Mouse (Mus musculus) spleen, adult 12 weeks (tissue): ENCODE data around the gene Dock4.

ENCODE experiments used
- DNase-seq: peaks from one replicate; pipeline ENCODE4 v3.0.0; 2022; ENCODE audit warnings: low spot score

Dock4 gene

DNA sequence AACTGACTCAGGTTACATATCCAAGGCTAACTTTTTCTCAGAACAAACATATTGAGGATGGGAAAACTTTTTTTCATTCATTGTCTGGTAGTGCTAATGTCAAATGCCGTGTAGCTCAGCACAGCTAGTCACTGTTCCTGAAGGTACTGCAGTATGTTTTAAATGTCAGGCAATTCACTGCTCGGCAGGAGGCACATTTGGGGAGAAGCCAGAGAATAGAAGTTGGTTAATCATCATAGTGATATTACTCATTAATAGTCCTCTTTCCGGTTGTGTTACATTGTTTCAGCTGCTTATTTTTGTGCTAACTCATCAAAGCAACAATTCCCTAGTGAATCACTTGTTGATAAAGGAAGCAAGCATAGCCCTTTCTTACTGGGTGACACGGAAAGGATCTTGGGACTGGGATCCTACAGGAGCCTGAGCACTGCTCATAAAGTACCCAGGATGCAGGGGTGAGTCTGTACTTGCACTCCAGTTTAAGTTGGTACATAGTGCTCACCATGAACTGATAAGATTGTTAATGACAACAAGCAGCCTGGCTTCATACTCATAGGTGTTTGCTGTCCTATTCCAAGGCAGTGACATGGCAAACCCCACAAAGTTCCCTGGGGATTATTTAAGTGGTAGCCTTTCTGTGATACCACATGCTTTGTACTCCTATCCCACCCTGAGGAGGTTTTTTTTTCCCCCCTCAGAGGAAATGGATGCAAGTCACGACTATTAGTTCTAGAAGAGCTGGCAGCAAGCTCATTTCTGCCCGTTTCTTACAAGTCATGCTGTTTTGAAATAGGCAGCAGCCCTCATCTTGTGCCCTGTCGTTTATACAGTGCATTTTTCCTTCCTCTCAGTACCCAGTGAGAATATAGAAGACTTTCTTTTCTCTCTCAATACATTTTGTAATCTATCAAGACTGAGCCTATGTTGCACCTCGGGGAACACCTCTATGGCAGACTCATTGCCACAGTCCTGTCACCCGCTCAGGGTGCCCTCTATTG lies 123.5 kb downstream of the Dock4 start:
- DNase-seq = no peak

DNA sequence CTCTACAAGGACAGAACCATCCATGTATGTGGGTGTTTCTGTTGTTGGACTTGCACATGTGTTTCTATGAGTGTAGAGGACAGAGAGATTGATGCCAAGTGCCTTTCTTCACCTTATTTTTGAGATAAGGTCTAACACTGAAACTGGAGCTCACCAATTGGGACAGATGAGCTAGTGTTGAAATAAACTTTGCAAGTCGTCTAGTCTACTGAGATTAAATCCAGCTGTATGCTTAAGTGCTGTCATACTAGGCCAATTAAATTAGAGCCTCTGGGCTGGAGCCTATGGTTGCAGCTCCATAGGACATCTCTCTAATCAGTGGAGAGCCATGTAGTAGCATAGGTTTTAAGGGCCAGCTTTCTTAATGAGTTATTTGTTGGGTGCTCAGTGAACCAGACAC lies 124.5 kb downstream of the Dock4 start:
- no peak for DNase-seq

DNA sequence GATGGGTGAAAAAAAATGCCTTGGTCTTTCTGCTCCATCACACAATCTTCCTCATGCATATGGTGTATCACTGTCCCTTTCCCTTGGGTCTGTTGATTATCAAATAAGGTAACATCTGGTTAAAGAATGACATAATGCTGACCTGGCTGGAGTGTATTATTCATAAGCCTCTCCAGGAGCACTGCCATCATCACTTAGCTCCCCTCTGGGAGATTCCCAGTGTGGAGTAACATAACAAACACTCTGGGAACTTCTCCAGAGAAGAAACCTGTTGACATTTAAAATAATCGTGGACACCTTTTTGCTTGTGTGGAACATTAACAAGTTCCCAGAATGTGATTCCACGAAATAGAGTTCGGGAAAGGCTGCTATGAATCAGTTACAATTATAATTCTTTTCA lies 128.3 kb downstream of the Dock4 start:
- DNase-seq = no peak

DNA sequence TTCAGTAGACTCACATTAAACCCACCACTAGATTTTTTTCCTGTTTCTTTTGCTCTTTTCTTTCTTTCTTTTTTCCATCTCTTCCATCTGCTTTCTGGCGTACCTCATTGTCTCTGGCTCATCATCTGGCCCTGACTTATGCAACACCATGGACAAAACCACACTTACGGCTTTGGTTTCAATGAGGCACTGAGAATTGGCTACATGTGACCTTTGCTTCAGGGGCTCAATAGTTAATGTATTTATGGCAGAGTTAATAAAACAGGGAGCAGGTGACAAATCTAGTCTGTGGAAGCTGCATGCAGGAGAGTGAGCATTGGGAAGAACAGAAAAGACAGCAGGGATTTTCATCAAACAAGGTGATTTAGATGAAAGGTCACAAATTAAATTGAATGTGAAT lies 131.0 kb downstream of the Dock4 start:
- DNase-seq = no peak

DNA sequence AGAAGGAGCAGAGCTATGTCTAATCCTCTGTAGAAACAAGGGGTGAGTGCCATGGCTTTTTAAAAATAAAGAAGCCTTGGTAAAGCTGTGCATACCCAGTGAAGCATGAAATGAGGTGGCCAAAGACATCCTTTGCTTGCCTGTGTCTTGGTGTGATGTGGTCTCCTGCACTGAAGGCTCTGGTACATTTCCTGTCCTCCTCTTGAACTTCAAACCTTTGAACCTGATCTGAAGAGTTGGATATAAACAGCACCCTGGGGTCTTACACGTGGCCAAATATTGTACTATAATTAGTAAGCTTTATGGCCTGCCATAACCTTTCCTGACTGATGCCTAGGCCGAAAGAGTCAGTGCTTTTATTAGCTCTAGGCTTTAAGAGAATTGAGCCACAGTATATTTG lies 134.6 kb downstream of the Dock4 start:
- no peak for DNase-seq

DNA sequence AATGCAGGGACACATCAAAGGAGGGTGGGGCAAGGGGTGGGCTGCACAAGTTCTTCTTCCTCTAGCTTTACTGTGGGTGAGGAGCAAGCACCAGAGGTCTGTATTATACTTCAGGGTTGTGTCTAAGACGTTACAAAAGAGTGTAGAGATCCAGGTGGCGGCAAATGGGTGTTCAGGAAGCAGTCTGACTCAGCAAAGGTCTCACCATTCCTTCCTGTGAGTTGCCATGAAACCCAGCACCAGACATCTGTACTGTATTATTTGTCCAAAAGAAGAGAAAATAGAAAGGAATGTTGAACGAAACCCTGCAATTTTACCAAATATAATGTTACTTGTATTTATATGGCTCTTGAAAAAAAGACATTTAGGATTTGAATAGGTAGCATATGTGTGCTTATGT lies 135.3 kb downstream of the Dock4 start:
- DNase-seq = no peak

DNA sequence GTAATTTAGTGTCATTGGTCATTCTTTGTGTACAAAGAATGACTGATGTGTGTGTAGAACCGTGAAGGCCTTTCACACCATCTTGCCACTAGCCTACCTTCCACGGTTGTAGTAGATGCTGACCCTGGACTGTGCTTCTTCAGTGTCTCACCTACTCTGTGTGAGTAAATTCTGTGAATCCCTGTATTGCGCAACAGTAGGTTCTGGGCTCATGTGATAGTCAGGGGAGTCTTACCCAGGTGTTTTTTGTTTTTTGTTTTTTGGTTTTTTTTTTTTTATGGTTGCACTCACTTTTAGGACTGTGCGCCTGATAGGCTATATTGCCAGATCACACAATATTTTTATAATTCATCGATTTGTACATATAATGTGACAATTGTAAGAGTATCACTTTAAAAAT lies 136.3 kb downstream of the Dock4 start:
- DNase-seq = no peak

- no peak for DNase-seq
These were observed 139.0 kb downstream of the Dock4 start for GRCm38 (mm10) chr12:40584526-40585289.

GRCm38 (mm10) chr12:40585456-40586141 lies 139.8 kb downstream of the Dock4 start:
- no peak for DNase-seq

DNA sequence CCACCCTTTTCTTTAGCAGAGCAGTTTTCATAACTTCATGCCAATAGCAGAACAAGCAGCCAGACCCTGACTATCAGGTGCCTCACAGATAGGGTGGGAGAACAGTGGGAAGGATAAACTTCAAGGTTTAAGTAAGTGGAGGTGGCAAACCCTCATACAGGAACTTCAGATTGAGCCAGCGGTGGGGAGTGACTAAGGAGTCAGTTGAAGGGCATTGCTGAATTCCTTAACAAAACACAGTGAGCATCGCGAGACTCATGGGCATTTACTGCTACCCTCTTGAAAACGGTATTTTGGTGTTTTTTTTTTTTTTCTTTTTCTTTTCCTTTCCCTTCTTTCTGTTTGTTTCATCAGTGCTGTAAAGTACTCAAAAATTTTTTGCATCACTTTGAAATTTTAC lies 148.4 kb downstream of the Dock4 start:
- no peak for DNase-seq

GRCm38 (mm10) chr12:40595440-40595839 lies 149.7 kb downstream of the Dock4 start:
- no peak for DNase-seq

- DNase-seq = no peak
These were observed 150.3 kb downstream of the Dock4 start for GRCm38 (mm10) chr12:40596020-40596419.

GRCm38 (mm10) chr12:40596441-40596840 lies 150.7 kb downstream of the Dock4 start:
- DNase-seq = no peak

GRCm38 (mm10) chr12:40599952-40600351 lies 154.2 kb downstream of the Dock4 start:
- no peak for DNase-seq

DNA sequence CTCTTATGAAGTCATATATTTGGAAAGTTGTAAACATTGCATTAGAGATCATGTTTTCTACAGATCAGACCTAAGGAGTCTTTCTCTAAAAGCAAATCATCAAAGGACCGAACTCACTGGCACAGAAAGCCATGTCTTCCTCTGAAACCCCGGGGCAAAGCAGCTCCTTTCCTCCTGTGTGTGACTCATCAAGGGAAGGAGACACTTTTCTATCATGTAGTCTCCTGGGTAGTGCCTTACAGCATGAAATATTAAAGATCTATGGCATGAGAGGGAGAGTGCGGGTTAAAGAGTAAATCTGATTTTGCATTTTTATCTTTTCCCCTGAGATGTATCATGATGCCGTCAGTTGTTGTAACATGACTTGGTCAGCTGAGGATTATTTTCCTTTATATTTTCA lies 159.8 kb downstream of the Dock4 start:
- no peak for DNase-seq

DNA sequence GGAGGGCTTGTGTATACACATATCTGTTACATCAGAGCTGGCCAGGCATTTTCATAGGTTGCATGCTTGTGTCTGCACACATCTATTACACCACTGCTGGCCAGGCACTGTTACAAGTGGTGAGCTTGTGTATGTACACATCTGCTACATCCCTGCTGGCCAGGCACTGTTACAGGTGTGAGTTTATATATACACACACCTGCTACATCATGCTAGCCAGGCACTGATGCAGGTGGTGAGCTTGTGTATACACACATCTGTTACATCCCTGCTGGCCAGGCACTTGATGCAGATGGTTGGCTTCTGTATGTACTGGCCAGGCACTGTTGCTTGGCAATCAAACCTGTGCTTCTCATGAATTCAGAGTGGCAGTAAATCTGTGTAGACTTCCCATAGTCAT lies 177.2 kb downstream of the Dock4 start:
- no peak for DNase-seq

- DNase-seq = no peak
These were observed 180.8 kb downstream of the Dock4 start for GRCm38 (mm10) chr12:40626521-40626920.

DNA sequence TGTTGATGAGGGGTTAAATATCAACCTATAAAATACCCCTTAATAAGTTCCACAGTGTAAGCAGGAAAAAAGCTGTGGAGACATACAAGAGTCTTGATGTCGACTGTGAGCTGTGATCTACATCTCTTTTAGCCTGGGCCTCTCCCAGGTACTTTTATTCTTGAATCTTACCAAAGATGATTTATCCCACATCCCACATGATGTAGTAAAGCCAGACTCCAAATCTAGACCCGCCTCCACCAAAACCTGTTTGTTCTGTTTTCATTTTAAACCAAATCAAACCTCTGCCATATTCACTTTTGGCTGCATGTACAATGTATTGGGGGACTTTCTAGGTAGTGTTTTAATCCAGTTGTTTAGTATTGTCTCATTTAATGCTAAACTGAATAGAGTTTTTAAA lies 187.5 kb downstream of the Dock4 start:
- DNase-seq = no peak

GRCm38 (mm10) chr12:40634169-40634568 lies 188.4 kb downstream of the Dock4 start:
- DNase-seq = no peak

DNA sequence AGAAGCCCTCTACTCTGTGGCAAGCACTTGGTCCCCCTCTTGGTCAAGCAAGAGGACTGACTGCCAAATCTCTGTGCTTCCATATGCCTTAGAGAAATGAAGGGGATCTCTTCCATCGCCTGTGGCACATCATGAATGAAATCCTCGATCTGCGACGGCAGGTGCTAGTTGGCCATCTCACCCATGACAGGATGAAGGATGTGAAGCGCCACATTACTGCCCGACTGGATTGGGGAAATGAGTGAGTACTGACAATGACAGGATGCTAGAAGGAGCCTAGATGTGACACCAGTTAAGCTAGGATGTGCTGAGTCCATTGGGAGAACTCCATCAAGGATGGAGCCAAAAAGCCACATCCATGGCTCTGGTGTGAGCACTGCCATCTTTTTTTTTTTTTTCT lies 190.2 kb downstream of the Dock4 start:
- no peak for DNase-seq

- no peak for DNase-seq
These were observed 191.7 kb downstream of the Dock4 start for GRCm38 (mm10) chr12:40637427-40637826.

DNA sequence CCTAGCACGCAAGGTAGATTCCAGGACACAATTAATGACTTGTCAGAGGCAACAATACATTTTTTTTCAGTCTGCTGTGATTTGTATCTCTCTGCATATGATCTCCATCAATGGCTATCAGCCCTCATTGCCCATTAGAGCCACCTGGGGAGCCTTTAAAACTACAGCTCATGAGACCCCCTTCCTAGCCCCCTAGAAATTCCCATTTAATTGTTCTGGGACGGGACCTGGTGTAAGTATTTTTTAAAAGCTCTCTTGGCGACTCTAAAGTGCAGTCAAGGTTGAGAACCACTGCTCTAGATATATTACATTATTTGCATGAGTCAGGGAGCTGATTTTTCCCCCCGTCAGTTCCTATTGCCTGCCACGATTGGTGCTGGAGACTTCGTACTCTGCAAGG lies 200.1 kb downstream of the Dock4 start:
- no peak for DNase-seq

DNA sequence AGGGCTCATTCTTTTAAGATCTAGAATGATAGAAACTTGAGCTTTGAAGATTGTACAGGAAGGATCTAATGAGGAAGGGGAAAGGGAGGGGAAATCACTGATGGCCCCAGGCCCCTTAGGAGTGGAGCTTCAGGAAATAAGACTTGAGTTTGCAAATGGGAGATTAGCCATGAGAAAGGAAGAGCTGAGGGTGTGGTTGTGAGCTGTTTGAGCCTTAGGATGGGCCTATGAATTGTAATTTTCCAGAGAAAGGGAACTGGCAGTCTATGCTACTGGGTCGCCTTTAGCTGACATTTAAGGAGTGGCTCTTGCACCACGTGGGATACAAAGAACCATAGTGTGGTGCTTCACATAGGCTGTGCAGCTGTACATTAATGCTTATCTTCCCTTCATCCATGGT lies 208.6 kb downstream of the Dock4 start:
- no peak for DNase-seq
